Mouse (Mus musculus) kidney, postnatal 0 days (tissue): ENCODE data around the gene Plvap. TPM values are rescaled to one million over a fixed set of nuclear protein-coding genes. Genes with fewer than 3 reads are reported as not detected.

Experiments used
- ATAC-seq: fragments of 200-750 bp; cut with Nextera tagmentation; replicated peaks from 2 replicates; pipeline ENCODE4 v1.8.0; 2017; ENCODE audit warnings: low read depth, moderate number of reproducible peaks, moderate TSS enrichment, moderate library complexity; ENCODE audit not compliant: low FRiP score
- DNase-seq: peaks from one replicate; pipeline ENCODE4 v3.0.0-alpha.2; 2016; ENCODE audit warnings: low spot score
- H3K27ac ChIP-seq: fragments of 300-500 bp; sonication (generic); 2 replicates; pipeline ENCODE4 v1.5.1; 2014; ENCODE audit warnings: mild to moderate bottlenecking
- H3K27me3 ChIP-seq: fragments of 300-500 bp; sonication (generic); 2 replicates; pipeline ENCODE4 v1.6.1; 2014; ENCODE audit warnings: low read length, mixed read lengths; ENCODE audit not compliant: insufficient read depth
- H3K36me3 ChIP-seq: fragments of 300-500 bp; sonication (generic); 2 replicates; pipeline ENCODE4 v1.6.1; 2014; ENCODE audit warnings: low read length, mixed read lengths; ENCODE audit not compliant: insufficient read depth
- H3K4me1 ChIP-seq: fragments of 300-500 bp; sonication (generic); replicated peaks from 2 replicates; pipeline ENCODE4 v1.6.1; 2014; ENCODE audit warnings: antibody characterized with exemption, low read length, mixed read lengths; ENCODE audit not compliant: insufficient read depth
- H3K4me2 ChIP-seq: fragments of 300-500 bp; sonication (generic); 2 replicates; pipeline ENCODE4 v1.6.1; 2014; ENCODE audit warnings: mild to moderate bottlenecking, low read length, moderate library complexity, mixed read lengths
- H3K4me3 ChIP-seq: fragments of 300-500 bp; sonication (generic); replicated peaks from 2 replicates; pipeline ENCODE4 v1.5.1; 2014; ENCODE audit warnings: low read depth, low read length
- H3K9ac ChIP-seq: fragments of 300-500 bp; sonication (generic); 2 replicates; pipeline ENCODE4 v1.6.1; 2014; ENCODE audit warnings: low read depth, low read length
- H3K9me3 ChIP-seq: fragments of 300-500 bp; sonication (generic); replicated peaks from 2 replicates; pipeline ENCODE4 v1.6.1; 2016; ENCODE audit warnings: low read length, inconsistent platforms, mixed read lengths
- CTCF ChIP-seq: IDR thresholded peaks from 2 replicates; pipeline ENCODE4 v1.5.1; 2016; ENCODE audit warnings: antibody characterized with exemption, low read depth, mild to moderate bottlenecking, moderate library complexity
- WGBS: fragments of 180-500 bp; shearing (Covaris S2); extraction: QIAGEN DNeasy Blood & Tissue Kit; methylation state at CpG from one replicate; pipeline ENCODE4 v1.1.7; 2014; 5-methylcytosine and 5-hydroxymethylcytosine counted together
- polyA plus RNA-seq: library from polyadenylated mRNA; unstranded; fragments of >200 nt; fragmentation: Nextera tagmentation; extraction: Ambion mirVana; gene quantifications from 2 replicates; pipeline ENCODE4 v1.2.1, GENCODE M21; 2015

Gene Plvap
- polyA plus RNA-seq, 1 experiment from 2014 or later = 208 TPM

GRCm38 (mm10) chr8:71462786-71463185 is 48.8 kb downstream of the Plvap start:
- Histone ChIP-seq H3K9me3 (no peaks in the 10 kb centered on the region), H3K4me3 (peak overlapping the region; percentile 81), H3K4me2 (peak overlapping the region; percentile 98), H3K4me1 (0 out of 2 replicates have a peak, but pooled peaks cover 20% of the 10 kb centered on the region), H3K27ac (peak overlapping the region; percentile 13; the same call in 1 of the 2 replicates), H3K36me3 (peaks cover 10% of the 10 kb centered on the region; the same call in 1 of the 2 replicates), H3K27me3 (no peaks in the 10 kb centered on the region), H3K9ac (peak overlapping the region; percentile 76)
- 6% methylated on average over 16 of the region's 16 CpGs for WGBS
- peak; percentile 54 for DNase-seq
- no peak for ATAC-seq
- TF ChIP-seq CTCF = no peak; the same call in 1 of the 2 replicates

- Histone ChIP-seq H3K27ac (no peak overlapping the region), H3K36me3 (peaks cover 10% of the 10 kb centered on the region; the same call in 1 of the 2 replicates), H3K4me2 (peak overlapping the region; percentile 98), H3K9ac (no peak overlapping the region), H3K4me1 (0 out of 2 replicates have a peak, but pooled peaks cover 20% of the 10 kb centered on the region), H3K27me3 (no peaks in the 10 kb centered on the region), H3K9me3 (no peaks in the 10 kb centered on the region), H3K4me3 (no peak overlapping the region)
- TF ChIP-seq CTCF = no peak
- DNase-seq = no peak
- ATAC-seq = no peak
- 73% methylated on average over 4 of the region's 4 CpGs for WGBS
Measured at GRCm38 (mm10) chr8:71462191-71462590, 49.4 kb downstream of the Plvap start.

- 88% methylated on average over 47 of the region's 47 CpGs for WGBS
- Histone ChIP-seq H3K4me1 (0 out of 2 replicates have a peak, but pooled peaks cover 20% of the 10 kb centered on the region), H3K9me3 (no peaks in the 10 kb centered on the region), H3K36me3 (peaks cover 10% of the 10 kb centered on the region; the same call in 1 of the 2 replicates), H3K27ac (no peak overlapping the region), H3K4me2 (no peak overlapping the region), H3K4me3 (no peak overlapping the region), H3K27me3 (no peaks in the 10 kb centered on the region), H3K9ac (no peak overlapping the region)
- ATAC-seq (no peak), DNase-seq (no peak)
- no peak for TF ChIP-seq CTCF
Measured at GRCm38 (mm10) chr8:71461152-71461840, 50.3 kb downstream of the Plvap start.

GRCm38 (mm10) chr8:71460716-71461115 is 50.8 kb downstream of the Plvap start:
- DNase-seq = no peak
- Histone ChIP-seq H3K4me2 (no peak overlapping the region), H3K4me3 (no peak overlapping the region), H3K4me1 (0 out of 2 replicates have a peak, but pooled peaks cover 18% of the 10 kb centered on the region), H3K9me3 (no peaks in the 10 kb centered on the region), H3K27me3 (no peaks in the 10 kb centered on the region), H3K36me3 (peaks cover 10% of the 10 kb centered on the region; the same call in 1 of the 2 replicates), H3K9ac (no peak overlapping the region), H3K27ac (no peak overlapping the region)
- no peak for ATAC-seq
- WGBS = 96% methylated on average over 6 of the region's 6 CpGs
- TF ChIP-seq CTCF = no peak

GRCm38 (mm10) chr8:71457659-71458270 is 53.8 kb downstream of the Plvap start:
- DNase-seq = no peak
- no peak for ATAC-seq
- WGBS = 84% methylated on average over 20 of the region's 20 CpGs
- Histone ChIP-seq H3K4me1 (0 out of 2 replicates have a peak, but pooled peaks cover 3% of the 10 kb centered on the region), H3K9ac (no peak overlapping the region), H3K9me3 (no peaks in the 10 kb centered on the region), H3K4me2 (no peak overlapping the region), H3K27ac (no peak overlapping the region), H3K4me3 (no peak overlapping the region), H3K27me3 (no peaks in the 10 kb centered on the region), H3K36me3 (peaks cover 10% of the 10 kb centered on the region; the same call in 1 of the 2 replicates)
- TF ChIP-seq CTCF = no peak

- WGBS = 52% methylated on average over 22 of the region's 22 CpGs
Measured at GRCm38 (mm10) chr8:71456906-71457305, 54.6 kb downstream of the Plvap start.

More at GRCm38 (mm10) chr8:71456906-71457305, 54.6 kb downstream of the Plvap start:
- Histone ChIP-seq H3K9ac (no peak overlapping the region), H3K4me3 (no peak overlapping the region), H3K36me3 (peaks cover 10% of the 10 kb centered on the region; the same call in 1 of the 2 replicates), H3K4me2 (no peak overlapping the region), H3K9me3 (no peaks in the 10 kb centered on the region), H3K27ac (no peak overlapping the region), H3K27me3 (no peaks in the 10 kb centered on the region), H3K4me1 (no peaks in the 10 kb centered on the region)
- TF ChIP-seq CTCF = no peak
- DNase-seq = no peak
- 0 out of 2 replicates have a peak, but pooled peaks have one; percentile 27 for ATAC-seq
